Mouse (Mus musculus): ENCODE data around the gene Fsd2.

Gene Fsd2

DNA sequence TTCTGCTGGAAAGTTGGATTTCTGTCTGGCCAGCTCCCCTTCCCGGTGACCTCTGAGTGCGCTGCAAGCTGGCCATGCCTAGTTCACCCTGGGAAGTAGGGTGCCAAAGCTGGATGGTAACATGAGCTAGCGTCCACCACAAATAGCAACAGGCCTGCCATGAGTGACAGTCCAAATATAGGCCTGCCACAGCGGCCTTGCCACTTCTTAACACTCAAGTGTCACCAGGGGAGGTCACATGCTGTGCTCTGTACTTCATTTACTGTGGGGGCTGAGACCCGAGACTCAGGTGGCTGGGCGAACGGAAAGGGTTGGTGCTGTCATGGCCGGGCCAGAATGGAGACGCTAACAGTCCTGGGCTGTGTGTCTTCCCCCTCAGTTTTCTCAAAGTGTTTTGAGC, at the start of gene Fsd2:
Gene Fsd2 (minus strand): TSS at position 53 of the 400 bp plus-strand sequence.
- no peak for DNase-seq (ENCODE audit: low read depth, low spot score)
- no peaks in the 10 kb centered on the region for H3K36me3 ChIP-seq (ENCODE audit: control insufficient read depth, insufficient read depth, low read length, poor library complexity, severe bottlenecking)
- no peaks in the 10 kb centered on the region for H3K27me3 ChIP-seq (ENCODE audit: control insufficient read depth, insufficient read depth, low read length, poor library complexity, severe bottlenecking)

DNA sequence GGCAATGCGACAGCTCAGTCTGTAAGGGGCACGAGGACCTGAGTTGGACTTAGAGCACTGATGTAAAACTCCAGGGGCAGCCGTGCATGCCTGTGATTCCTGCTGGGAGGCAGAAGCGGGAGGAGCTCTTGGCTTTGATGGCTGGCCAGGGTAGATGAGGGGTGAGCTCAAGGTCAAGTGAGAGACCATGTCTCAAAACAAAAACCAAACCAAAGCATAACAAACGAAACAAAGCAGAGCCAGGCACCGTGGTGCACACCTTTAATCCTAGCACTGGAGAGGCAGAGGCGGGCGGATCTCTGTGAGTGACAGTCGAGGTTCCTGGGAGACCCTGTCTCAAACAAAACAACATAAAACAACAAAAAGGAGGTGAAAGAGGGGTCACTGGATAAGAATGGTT, 48.3 kb upstream of the Fsd2 start:
- DNase-seq (ENCODE audit: low read depth, low spot score): no peak
- H3K27me3 ChIP-seq (ENCODE audit: control insufficient read depth, insufficient read depth, low read length, poor library complexity, severe bottlenecking): no peaks in the 10 kb centered on the region
- no peaks in the 10 kb centered on the region for H3K36me3 ChIP-seq (ENCODE audit: control insufficient read depth, insufficient read depth, low read length, poor library complexity, severe bottlenecking)

DNA sequence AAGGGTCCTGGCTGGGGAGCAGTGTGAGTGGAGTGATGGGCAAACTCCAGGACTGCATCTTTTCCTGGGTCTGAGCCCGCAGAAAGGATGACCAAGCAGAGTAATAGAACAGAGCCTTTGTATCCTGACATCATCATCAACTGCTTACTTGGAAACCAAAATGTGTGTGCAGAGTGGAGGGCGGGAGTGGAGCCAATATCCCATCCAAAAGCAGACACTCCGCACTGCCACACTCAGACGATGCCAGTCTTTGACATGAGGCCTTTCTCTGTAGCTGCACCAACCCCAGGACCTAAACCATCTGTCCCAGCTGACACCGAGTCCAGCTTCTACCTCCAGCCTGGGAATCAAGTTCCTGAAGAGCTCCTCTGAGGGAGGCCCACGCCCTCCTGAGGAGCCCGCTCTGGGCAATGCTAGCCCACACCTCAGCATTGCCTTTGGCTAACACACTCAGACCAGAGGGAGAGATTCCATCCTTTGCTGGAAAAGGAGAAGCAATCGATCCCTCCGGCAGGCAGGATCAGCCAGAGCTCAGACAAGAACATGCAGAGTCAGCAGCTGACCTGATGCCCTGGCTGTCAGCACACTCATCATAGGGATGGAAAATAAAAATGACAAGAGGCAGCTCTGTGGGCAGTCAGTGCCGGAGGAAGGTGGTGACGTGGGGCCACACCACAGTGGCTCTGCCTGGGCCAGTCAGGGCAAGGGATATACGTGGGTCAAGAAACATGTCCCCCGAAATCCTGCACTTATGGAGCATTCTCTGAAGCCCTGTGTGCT, 46.3 kb upstream of the Fsd2 start:
- Histone ChIP-seq H3K36me3 (ENCODE audit: control insufficient read depth, insufficient read depth, low read length, poor library complexity, severe bottlenecking) (no peaks in the 10 kb centered on the region), H3K27me3 (ENCODE audit: control insufficient read depth, insufficient read depth, low read length, poor library complexity, severe bottlenecking) (no peaks in the 10 kb centered on the region)
- DNase-seq (ENCODE audit: low read depth, low spot score): no peak

DNA sequence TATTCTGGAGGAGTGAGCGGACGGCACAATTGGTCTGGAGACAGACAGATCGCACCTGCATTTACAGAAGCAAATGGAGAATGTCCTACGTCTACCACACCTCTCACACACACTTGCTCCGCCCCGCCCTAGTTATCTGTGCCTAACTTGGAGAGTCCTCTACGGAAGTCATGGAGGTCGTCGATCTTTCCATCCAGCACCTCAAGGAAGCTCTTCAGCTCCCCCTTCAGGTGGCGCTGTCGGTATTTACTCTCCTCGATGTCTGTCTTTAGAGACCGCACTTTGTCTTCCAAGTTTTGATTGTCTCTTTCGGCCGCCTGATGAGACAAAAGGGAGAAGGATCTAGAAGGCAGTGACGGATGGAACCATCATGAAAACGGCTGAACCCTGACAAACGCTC, 43.4 kb upstream of the Fsd2 start:
- Histone ChIP-seq H3K36me3 (ENCODE audit: control insufficient read depth, insufficient read depth, low read length, poor library complexity, severe bottlenecking) (no peaks in the 10 kb centered on the region), H3K27me3 (ENCODE audit: control insufficient read depth, insufficient read depth, low read length, poor library complexity, severe bottlenecking) (no peaks in the 10 kb centered on the region)
- peak; percentile 8 for DNase-seq (ENCODE audit: low read depth, low spot score)

DNA sequence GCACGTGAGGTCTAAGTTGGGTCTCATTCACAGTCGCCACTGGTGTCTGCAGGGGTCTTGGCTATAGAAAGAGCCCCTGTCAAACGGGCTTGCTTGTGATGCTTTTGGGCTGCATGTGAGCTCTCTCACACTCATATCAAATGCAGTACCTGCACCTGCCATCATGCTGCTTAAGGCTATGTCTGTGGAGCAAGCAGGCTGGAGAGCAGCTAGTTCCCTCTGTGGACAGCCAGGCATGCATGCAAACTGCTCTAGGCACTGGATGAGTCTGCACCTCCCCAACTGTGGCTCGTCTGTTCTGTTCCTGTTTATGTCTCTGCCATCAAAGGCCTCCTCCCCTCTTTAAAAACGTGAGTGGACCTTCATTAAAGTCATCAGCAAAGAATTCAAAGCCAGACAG, 39.7 kb upstream of the Fsd2 start:
- Histone ChIP-seq H3K36me3 (ENCODE audit: control insufficient read depth, insufficient read depth, low read length, poor library complexity, severe bottlenecking) (no peaks in the 10 kb centered on the region), H3K27me3 (ENCODE audit: control insufficient read depth, insufficient read depth, low read length, poor library complexity, severe bottlenecking) (no peaks in the 10 kb centered on the region)
- DNase-seq (ENCODE audit: low read depth, low spot score): no peak

DNA sequence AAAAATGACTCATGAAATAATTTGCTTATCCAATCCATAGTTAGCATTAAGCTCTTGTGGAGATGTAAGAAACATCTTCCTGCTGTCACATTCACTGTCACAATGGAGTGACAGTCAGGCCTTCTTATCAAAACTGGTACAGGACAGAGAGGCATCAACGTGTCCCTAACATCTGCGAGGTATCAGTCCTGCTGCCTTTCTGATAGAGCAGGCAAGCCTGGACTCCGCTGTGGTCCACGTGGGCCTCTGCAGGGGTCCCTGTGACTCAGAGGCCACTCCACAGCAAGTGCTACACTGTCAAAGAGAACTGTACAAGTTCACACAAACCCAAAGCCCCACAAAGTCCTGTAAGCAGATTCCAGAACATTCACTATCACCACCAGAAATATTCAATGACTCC, 38.7 kb upstream of the Fsd2 start:
- H3K36me3 ChIP-seq (ENCODE audit: control insufficient read depth, insufficient read depth, low read length, poor library complexity, severe bottlenecking): no peaks in the 10 kb centered on the region
- no peak for DNase-seq (ENCODE audit: low read depth, low spot score)
- no peaks in the 10 kb centered on the region for H3K27me3 ChIP-seq (ENCODE audit: control insufficient read depth, insufficient read depth, low read length, poor library complexity, severe bottlenecking)

DNA sequence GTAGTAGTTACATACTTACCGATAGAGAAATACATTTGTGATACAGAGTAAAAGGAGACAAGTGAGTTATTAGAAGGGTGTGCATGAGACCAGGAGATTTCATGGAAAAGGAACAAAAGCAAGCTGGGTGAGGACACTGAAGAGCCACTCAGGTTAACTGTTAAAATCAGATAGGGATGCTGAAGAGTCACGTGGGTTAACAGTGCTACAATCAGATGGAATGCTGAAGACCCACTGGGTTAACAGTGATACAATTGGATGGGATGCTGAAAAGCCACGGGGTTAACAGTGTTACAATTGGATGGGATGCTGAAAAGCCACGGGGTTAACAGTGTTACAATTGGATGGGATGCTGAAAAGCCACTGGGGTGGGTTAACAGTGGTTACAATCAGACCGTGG, 38.2 kb upstream of the Fsd2 start:
- Histone ChIP-seq H3K36me3 (ENCODE audit: control insufficient read depth, insufficient read depth, low read length, poor library complexity, severe bottlenecking) (no peaks in the 10 kb centered on the region), H3K27me3 (ENCODE audit: control insufficient read depth, insufficient read depth, low read length, poor library complexity, severe bottlenecking) (no peaks in the 10 kb centered on the region)
- no peak for DNase-seq (ENCODE audit: low read depth, low spot score)

DNA sequence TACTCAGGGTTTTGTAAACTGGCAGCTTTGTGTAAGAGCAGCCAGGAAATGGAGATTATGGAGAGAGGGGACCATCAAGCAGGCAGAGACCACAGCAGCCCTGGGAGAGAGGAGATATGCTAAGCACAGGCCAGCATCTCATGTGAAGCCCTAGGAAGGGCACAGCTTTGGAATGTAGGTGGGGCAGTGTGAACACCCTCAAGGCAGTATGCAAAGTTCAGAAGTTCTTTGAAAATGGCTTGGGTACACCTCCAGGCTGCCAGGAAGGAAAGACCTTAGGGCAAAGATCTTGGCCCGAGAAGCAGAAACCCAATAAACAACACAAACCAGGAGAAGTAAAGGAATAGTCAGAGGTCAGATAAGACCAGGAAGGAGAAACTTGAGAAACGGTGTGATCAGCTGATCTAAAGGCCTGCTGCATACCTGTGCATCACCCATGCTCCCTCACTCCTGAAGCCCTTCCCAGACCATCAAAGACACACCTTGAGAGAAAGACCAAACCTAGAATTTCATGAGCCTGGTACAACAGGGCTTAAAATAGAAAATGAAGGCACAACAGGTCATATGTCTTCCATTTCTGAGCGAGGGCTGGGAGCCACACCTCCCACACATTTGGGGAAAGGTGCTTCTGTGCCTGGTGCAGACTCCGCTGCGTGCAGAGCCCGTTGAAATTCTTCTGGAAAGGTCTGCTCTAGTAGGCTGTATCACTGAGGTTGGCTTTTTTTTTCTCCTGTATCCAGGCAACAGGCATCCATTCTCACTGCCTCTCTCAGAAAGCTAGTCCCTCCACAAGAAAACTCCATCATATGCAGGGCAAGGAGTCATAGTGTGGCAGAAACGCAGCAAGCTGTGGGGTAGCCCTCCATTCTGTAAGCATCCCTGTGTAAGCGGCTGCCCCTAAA, 32.9 kb upstream of the Fsd2 start:
- DNase-seq (ENCODE audit: low read depth, low spot score): no peak
- H3K36me3 ChIP-seq (ENCODE audit: control insufficient read depth, insufficient read depth, low read length, poor library complexity, severe bottlenecking): peaks cover 8% of the 10 kb centered on the region; the same call in 1 of the 2 replicates

DNA sequence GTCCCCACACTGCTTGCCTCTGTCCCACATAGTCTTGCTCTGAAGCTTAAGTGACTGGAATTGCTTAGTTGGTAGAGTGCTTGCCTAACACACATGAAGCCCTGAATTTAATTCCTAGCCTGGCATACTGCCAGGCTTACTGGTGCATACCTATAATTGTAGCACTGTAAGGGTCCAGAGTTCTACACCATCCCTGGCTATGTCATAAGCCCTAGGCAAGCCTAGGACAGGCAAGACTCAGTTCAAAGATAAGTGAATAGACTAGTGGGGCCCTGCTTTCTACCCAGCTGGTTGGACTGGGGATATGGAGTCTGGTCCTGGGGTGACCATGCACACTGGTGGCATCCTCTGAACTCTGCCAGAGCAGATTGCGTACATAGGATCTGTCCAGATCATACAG, 30.9 kb upstream of the Fsd2 start:
- Histone ChIP-seq H3K36me3 (ENCODE audit: control insufficient read depth, insufficient read depth, low read length, poor library complexity, severe bottlenecking) (peaks cover 12% of the 10 kb centered on the region; the same call in 1 of the 2 replicates), H3K27me3 (ENCODE audit: control insufficient read depth, insufficient read depth, low read length, poor library complexity, severe bottlenecking) (no peaks in the 10 kb centered on the region)
- no peak for DNase-seq (ENCODE audit: low read depth, low spot score)

More for the DNA sequence above, 32.9 kb upstream of the Fsd2 start:
- H3K27me3 ChIP-seq (ENCODE audit: control insufficient read depth, insufficient read depth, low read length, poor library complexity, severe bottlenecking): no peaks in the 10 kb centered on the region

DNA sequence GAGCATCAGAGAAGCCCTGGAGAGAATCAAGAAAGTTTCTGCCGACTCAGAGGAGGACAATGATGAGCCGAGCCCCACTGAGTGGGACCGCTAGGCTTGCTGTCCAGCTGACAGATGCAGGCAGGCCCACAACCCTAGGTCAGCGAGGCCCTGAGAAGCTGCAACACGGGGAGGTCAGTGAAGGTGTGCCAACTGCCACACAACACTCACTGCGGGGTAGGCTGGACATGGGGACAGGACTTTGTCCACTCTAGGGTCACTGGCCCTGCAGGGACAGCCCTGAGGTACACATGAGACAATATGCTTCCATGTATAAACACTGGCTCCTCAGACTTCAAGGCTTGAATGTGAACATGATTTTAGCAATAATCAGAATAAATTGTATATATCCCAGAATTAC, 29.3 kb upstream of the Fsd2 start:
- peaks cover 15% of the 10 kb centered on the region; the same call in 1 of the 2 replicates for H3K36me3 ChIP-seq (ENCODE audit: control insufficient read depth, insufficient read depth, low read length, poor library complexity, severe bottlenecking)
- no peak for DNase-seq (ENCODE audit: low read depth, low spot score)
- H3K27me3 ChIP-seq (ENCODE audit: control insufficient read depth, insufficient read depth, low read length, poor library complexity, severe bottlenecking): no peaks in the 10 kb centered on the region

DNA sequence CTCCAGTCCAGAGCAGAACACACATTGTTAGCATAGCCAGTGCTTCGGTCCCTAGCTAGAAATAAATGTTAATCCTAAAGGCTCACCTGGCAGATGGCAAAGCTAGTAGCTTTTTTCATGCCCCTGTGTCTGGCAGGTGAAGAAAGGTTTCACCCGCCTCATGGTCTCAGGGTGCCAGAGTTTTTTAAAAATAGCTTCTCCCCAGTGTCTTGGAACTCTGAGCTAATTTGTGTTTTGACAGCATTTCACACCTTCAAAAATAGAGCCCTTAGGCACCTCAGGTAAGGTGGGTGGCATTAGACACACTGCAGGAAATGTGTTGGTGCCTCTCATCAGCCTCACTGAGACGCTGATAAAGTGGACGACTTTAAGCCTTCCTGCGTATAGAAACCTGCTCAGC, 28.3 kb upstream of the Fsd2 start:
- DNase-seq (ENCODE audit: low read depth, low spot score): no peak
- peaks cover 17% of the 10 kb centered on the region for H3K36me3 ChIP-seq (ENCODE audit: control insufficient read depth, insufficient read depth, low read length, poor library complexity, severe bottlenecking)
- no peaks in the 10 kb centered on the region for H3K27me3 ChIP-seq (ENCODE audit: control insufficient read depth, insufficient read depth, low read length, poor library complexity, severe bottlenecking)

DNA sequence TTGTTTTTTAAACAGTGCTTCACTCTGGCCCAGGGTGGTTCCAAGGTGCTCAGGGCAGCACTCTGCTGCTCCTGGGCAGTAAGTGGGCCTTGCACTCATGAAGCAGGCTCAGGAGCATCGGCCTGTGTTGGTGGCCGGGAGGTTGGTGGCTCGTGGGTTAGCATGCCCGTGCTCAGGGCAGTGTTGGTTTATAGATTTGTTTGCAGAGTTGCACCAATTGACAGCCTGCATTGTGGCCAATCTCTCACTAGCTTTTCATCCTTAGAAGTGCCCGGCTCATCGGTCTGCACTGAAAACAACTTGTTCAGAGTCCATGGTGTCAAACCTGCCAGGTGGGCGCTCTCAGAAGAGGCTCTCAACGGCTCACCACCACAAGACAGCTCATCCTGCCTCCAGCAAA, 26.6 kb upstream of the Fsd2 start:
- Histone ChIP-seq H3K27me3 (ENCODE audit: control insufficient read depth, insufficient read depth, low read length, poor library complexity, severe bottlenecking) (no peaks in the 10 kb centered on the region), H3K36me3 (ENCODE audit: control insufficient read depth, insufficient read depth, low read length, poor library complexity, severe bottlenecking) (peaks cover 20% of the 10 kb centered on the region)
- DNase-seq (ENCODE audit: low read depth, low spot score): no peak

DNA sequence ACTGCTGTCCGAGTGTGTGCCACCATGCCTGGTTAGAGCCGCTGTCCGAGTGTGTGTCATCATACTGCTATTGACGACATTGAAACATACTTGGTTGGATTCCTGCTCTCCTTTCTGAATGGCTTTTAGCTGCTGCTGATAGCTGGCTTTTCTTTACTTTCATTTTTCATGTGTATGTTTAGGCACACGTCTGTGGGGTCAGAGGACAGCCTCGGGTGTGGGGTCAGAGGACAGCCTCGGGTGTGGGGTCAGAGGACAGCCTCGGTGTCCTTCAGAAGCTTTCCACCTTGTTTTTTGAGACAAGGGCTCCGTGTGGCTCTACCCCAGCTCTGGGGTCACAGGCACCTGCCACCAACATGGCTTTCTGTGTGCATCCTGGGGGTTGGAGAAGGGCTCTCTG, 25.9 kb upstream of the Fsd2 start:
- no peak for DNase-seq (ENCODE audit: low read depth, low spot score)
- no peaks in the 10 kb centered on the region for H3K27me3 ChIP-seq (ENCODE audit: control insufficient read depth, insufficient read depth, low read length, poor library complexity, severe bottlenecking)
- H3K36me3 ChIP-seq (ENCODE audit: control insufficient read depth, insufficient read depth, low read length, poor library complexity, severe bottlenecking): peaks cover 25% of the 10 kb centered on the region

DNA sequence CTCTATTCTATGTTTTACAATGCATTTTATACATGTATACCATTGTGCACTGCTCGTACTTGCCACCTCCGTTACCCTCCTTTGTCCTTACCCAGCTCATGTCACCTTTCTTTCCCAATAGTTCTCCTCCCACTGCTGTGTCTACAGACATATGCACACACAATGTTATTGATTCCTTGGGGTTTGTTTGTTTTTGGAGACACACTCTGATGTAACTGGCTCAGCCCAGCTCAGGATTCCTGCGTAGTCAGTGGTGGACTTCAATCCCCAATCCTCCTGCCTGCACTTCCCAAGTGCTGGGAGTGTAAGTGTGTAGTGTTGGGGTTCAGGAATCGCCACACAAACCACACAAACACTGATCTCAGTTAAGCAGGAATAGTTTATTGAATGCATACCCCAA, 20.5 kb upstream of the Fsd2 start:
- Histone ChIP-seq H3K27me3 (ENCODE audit: control insufficient read depth, insufficient read depth, low read length, poor library complexity, severe bottlenecking) (no peaks in the 10 kb centered on the region), H3K36me3 (ENCODE audit: control insufficient read depth, insufficient read depth, low read length, poor library complexity, severe bottlenecking) (peaks cover 30% of the 10 kb centered on the region)
- no peak for DNase-seq (ENCODE audit: low read depth, low spot score)

DNA sequence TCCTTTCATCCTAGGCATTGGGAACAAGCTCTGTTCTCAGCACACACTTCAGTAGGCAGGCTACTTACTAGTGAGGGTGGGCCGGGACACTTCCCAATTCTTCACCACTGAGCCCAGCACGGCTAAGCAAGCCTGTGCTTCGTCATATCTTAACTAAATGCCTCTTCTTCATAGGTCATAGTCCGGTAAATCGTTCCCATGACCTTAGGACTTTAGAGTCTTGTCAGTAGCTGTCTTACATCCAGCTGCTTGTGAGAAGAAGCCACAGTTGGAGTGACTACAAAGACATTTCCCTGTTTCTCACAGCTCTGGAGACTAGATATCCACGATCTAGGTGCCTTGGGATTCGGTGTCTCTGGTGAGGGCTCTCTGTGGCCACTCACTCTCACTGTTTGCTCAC, 18.6 kb upstream of the Fsd2 start:
- no peak for DNase-seq (ENCODE audit: low read depth, low spot score)
- H3K36me3 ChIP-seq (ENCODE audit: control insufficient read depth, insufficient read depth, low read length, poor library complexity, severe bottlenecking): peaks cover 27% of the 10 kb centered on the region
- no peaks in the 10 kb centered on the region for H3K27me3 ChIP-seq (ENCODE audit: control insufficient read depth, insufficient read depth, low read length, poor library complexity, severe bottlenecking)

Measured in splenic B cell, adult 2 months (primary cell).